Mouse (Mus musculus): ENCODE measurements around the gene Tmem116.

The Tmem116 gene
- long read RNA-seq, experiment 1 = 0 reads
- long read RNA-seq, experiment 2, partial matches to known transcripts = 0 of 3 reads
- long read RNA-seq, experiment 2, other reads (novel, unspliced or antisense) = 3 of 3 reads

DNA sequence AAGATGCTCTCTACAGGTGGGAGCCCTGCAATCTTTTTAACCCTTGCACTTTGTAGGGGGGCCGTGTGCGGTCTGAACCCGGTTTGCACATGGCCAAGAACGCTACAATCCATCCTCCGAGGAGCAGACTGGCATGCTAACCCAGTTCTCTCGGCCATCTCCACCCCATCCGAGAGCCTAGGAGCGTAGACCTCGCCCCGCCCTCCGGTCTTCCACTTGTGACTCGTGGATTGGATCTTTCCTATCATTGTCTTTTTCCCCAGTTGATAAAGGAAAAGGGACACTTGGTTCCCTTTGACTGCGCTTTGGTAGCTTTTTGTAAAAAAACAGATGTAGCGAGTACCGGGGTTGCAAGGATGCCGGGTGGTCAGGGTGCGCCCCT, at the start of gene Tmem116:
Gene Tmem116, plus strand, starts transcription at position 250 of the 382 bp plus-strand sequence.
- intact Hi-C loops (cut with DNase I) = loop anchor here (2.0 kb wide), 1 partner anchor 25 kb away; no protein-coding TSS in a partner anchor

DNA sequence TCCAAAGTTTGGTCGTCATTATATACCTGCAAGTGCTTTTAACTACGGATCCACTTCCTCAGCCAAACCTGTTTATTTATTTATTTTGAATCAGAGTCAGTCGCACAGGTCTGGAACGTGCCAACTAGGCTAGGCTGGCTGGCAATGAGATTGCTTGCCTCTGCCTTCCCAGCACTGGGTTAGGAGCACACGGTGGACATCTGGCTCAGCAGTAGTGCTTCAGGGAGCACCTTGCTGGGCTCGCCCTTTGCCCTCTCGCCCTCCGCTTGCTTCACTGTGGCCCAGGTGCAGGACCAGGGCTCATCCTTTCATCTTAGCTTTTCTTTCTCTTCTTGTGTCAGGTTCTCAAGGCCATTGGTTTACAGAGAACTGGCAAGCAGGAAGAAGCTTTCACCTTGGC, 43.8 kb upstream of the Tmem116 start:
- intact Hi-C loops (cut with DNase I) = no loop called here

DNA sequence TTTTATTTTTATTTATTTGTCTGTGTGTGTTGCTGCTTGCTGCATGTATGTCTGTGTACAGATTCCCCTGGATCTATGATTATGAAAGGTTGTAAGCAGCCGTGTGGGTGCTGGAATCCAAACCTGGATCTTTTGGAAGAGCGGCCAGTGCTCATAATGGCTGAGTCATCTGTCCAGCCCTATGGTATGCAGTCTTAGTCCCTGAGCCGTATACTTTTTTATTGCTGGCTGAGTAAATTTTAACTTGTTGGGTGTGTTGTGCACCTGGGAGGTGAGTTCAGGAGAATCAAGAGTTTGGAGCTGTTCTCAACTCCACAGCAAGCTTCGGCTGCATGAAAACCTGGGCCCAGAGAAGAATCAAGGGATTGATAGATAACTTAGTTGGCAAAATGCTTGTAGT, 40.7 kb upstream of the Tmem116 start:
- intact Hi-C loops (cut with DNase I) = no loop called here

DNA sequence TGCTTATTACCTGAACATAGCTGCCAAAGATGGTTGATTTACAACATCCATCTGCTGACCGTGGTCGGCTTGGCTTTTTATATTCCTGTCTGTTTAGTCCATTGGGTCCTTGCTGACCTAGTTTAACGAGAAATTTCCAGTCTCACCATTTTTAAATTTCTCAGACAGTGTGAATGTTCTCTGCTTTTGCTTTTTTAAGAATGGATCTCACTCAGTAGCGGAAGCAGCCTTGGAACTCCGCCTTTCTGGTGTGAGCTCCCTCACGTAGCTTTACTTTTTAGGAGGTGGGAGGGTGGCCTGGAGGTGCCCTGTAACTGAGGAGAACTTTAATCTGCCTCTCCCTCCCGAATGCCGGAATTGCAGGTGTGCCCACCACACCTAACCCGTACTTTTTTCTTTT, 31.0 kb upstream of the Tmem116 start:
- intact Hi-C loops (cut with DNase I) = no loop called here

DNA sequence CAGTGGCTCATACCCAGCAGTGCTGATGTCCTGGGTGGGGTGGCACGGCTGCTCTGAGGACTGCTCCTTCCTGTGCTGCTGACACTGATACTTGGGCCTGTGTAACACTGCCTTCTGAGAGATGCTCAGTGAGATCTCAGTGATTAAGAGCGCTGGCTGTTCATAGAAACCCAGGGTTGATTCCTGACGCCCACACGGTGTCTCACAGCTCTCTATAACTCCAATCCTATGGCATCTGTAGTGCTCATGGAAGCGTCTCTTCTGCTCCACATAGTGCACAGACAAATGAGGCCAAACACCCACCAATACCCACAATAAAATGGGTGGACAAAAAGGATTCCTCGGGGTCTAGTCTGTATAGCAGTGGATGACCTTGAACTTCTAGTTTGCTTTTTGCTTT, 28.9 kb upstream of the Tmem116 start:
- intact Hi-C loops (cut with DNase I) = no loop called here

DNA sequence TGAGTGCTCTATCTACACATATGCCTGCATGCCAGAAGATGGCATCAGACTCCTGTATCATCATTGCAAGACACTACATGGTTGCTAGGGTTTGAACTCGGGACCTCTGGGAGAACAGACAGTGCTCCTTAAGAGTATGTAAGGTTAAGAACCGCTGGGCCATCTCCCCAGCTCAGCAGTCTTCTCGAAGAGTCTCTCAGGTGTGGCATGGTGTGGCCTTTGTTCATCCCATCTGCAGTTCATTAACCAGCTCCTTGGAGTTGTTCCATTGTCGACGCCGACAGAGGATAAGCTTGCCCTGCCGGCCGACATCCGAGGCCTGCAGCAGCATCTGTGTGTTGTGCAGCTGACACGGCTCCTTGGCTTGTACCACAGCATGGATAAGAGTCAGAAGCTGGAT, 28.4 kb upstream of the Tmem116 start:
- intact Hi-C loops (cut with DNase I) = no loop called here

DNA sequence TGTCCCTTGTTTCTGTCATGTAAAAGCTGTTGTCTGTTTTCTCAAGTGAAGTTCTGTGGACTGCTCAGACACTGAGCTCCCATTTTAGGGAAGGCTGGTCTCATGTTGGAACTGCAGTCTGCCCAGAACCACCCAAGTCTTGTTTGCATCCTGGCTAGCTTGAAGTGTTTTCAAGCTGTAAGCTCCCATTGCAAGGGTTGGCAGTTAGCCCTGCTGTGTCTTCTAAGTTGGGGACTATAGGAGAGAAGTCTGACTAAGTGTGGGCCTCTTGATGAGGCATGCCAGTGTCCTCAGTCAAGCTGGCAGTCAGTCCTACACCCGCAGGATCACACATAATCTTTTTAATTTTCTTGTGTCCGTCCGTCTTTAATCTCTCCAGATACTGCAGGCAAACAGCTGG, 22.7 kb upstream of the Tmem116 start:
- intact Hi-C loops (cut with DNase I) = no loop called here

DNA sequence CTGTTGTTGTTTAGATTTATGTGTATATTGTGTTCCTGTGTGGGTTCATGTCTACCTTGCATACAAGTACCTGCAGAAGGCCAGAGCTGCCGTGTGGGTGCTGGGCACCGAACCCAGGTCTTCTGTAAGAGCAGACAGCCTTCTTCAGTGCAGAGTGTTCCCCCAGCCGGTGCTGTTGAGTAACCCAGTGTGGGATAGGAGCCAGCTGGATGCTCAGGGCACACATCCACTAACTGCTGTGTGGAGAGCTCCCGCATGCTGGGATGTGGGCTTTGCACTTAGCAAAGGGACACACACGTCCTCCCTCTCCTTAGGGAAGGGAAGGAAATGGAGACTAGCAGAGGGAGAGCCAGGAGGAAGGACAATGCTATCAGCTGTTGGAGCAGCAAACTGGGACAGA, 13.6 kb upstream of the Tmem116 start:
- intact Hi-C loops (cut with DNase I) = no loop called here

DNA sequence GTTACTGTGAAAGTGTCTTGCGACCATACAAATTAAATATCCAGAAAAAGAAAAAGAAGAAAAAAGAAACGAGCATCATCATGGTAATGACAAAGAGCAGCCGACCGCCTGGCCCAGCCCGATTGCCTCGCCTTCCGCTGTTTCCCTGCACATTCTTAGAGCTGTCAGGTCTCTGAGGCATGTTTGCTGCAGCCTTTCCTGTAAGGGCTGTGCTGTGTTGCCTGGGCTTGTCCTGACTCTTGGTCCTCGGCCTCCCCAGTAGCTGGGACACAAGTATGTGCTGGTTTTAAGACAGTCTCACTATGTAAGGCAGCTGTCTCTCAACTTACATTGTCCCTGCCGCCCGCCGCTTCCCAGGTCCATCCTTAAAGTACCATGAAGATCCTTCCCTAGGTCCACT, 12.9 kb upstream of the Tmem116 start:
- intact Hi-C loops (cut with DNase I) = no loop called here

DNA sequence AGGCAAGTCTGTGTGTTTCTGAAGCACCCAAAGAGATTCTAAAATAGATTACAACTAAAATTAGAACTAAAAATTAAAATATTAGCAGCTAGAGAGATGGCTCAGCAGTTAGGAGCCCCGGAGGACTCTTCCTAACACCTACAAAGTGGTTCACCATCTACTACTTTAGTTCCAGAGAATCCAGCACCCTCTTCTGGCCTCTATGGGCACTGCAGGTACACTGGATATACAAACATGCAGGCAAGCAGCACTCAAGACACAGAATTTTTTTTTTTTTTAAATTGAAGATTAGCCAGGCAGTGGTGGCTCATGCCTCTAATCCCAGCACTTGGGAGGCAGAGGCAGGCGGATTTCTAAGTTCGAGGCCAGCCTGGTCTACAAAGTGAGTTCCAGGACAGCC, 8.1 kb upstream of the Tmem116 start:
- intact Hi-C loops (cut with DNase I) = loop anchor here (5.0 kb wide), 1 partner anchor 34 kb away; no protein-coding TSS in a partner anchor

DNA sequence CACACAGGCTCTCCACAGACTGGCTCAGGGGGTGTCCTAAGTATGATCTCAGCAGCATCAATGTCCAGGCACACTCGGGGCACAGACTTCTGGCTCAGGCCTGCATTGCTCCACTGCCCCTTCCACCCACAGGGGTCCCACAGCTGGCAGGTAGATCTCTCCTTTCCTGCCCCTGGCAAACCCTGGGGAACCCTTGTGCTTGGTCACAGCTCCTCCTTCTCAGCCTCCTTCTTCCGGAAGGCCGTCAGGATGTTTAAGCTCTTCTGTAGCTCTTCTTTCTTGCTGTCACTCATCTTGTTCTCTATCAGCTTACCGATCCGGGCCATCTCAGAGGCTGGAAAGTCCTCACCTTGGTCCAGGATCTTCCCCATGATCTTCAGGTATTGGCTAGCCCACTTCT, 6.8 kb upstream of the Tmem116 start:
- intact Hi-C loops (cut with DNase I) = loop anchor here (5.0 kb wide), 1 partner anchor 32 kb away; no protein-coding TSS in a partner anchor

DNA sequence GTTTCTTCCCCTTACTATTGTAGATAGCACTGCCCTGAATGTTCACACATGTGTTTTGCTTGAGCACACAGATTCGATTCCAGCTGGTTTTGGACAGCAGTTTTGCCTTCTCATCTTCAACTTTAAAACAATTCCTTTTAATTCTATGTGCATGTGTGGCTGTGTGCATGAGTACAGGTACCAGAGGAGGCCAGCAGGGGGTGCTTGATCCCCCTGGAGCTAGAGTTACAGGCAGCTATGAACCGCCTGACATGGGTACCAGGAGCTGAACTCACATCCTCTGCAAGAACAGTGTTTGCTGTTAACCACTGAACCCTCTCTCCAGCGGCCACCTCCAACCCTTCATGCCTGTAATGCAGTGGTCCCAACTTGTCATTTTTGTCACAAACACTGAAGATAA, 3.2 kb upstream of the Tmem116 start:
- intact Hi-C loops (cut with DNase I) = no loop called here

DNA sequence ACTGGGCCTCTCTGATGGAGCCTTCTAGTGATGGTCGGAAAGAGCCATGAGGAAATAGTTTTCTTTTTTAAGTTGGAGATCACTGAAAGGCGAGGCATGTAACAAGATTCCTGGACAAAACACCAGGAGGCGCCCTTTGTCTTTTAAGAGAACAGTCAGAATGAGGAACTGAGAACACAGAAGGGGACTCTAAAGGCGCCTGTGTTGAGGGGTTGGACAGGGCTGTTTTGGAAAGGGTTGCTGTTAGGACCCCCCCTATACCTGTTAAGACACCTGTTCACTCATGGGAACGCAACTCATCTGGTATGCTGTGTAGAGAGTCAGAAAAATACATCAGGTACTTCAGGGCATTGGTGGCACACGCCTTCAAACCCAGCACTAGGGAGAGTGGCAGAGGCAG, 1.7 kb upstream of the Tmem116 start:
- intact Hi-C loops (cut with DNase I) = loop anchor here (2.0 kb wide), 1 partner anchor 27 kb away; no protein-coding TSS in a partner anchor

DNA sequence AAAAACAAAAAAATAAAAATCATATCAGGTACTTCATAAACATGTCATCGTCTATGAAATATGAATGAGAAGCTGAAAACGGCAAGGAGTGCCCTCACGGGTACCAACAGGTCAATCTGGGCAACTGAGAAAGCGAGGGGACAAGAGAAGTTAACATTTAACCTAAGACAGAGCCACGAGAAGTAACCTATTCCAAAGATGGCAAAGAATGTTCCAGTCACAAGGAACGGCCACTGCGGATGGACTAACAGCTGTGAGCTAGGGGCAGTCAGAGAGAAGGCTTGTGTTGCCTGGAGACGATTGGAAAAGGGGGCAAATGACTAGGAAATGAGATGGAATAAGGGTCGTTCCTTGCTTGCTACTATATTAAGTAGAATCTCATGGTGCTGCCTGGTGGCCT, 1.2 kb upstream of the Tmem116 start:
- intact Hi-C loops (cut with DNase I) = loop anchor here (2.0 kb wide), 1 partner anchor 26 kb away; no protein-coding TSS in a partner anchor

DNA sequence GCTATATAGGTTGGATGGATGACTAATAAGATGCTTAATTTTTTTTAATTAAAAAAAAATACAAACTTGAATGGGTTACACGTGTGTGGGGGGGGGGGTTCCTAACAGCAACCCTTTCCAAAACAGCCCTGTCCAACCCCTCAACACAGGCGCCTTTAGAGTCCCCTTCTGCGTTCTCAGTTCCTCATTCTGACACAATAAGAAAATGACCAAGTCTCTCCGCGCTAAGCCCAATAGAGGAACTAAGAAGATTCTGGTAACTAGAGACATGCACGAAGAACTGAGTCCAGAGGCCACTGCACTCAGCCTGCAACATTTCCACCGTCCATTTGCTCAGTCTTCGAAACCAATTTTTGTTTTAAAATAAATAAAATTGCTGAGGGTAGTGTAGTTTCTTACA, 490 bp upstream of the Tmem116 start:
- intact Hi-C loops (cut with DNase I) = loop anchor here (2.0 kb wide), 1 partner anchor 26 kb away; no protein-coding TSS in a partner anchor

DNA sequence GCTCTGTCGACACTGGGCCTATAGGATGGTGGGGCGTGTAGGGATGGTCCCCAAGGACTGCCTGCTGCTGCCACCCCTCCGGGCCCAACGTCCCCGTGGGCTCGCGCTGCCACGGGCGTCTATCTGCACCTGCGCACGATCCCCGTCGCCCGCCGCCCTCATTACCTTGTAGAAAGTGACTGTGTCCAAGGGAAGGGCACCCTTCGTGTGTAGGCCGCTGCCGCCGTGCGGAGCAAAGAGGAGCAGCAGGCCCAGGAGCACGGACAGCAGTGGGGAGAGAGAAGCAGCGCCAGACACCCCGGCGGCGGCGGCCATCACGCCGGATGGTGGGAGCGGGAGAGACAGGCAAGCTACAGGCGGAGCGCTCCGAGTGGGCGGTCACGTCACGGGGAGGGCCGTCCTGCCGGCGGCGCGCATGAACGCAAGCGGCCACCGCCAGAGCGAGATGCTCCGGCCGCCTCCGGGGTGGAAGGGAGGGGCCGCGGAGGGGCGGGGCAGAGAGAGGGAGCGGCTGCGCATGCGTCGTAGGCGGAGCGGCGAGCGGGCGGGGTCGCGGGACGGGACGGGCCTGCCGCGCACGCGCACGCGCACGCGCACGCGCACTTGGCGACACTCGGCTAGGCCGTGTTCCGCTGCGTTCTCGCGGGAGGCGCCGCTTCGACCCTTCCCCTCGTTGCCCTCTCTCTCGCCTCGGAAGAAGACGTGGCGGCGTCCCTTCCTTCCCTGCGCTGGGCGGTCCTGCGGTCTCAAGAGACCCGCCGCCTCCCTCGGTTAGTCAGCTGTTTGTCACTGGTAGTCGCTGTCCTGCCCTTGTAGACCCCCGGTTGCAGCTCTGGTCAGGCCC, 555 bp downstream of the Tmem116 start, which contains the start of gene Erp29:
Gene Erp29, minus strand, starts transcription at position 481 of the 844 bp plus-strand sequence.
- intact Hi-C loops (cut with DNase I) = no loop called here

DNA sequence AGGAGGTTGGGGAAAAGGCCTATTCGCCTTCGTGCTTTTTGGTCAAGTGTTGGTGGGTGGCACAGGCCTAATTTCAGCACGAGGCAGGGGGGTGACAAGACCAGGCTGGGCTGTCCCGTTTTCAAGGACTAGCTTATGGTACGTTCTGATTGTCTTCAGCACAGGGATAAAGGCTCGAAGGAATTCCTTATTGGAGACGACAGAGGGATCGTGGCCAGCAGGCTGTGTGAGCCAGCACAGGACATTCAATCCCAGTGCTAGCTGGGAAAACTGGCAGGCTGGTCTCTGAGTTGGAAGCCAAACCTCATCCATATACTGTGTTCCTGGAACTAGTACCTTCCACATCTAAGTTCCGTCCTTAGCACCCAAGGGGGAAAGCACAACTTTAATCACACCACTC, 1.2 kb downstream of the Tmem116 start:
- intact Hi-C loops (cut with DNase I) = no loop called here

DNA sequence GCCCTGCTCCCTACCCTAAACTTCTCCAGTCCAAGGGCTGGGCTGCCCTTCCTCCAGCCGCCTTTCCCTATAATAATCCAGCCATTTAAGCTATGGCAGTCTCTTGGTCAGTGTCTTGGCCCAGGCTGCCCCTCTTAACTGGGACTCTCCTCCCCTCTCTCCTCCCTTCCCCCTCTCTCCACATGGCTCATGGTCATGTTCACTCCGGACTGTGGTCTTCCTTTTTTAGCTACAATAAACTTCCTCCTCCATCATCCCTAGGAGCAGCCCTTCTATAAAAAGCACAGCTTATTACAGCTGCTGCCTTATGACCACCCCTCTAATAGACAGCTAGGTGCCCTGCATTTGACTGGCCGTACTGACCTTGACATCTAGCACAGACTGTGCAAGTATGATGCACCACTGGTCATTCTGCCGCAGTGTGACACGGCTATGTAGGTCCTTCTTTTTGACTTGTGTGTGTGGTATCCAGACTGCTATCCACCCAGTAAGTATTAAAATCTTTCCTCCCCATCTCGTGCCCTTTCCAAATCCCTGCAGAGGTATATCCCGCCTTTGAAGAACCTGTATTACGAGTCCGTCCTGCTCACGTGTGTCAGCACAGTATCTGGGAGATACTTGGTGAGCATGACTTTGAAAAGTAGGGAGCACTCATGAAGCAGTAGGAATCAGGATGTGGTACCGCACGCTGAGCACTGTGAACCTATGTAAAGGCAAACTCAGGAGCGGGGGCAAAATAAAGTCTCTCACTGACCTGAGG, 2.2 kb downstream of the Tmem116 start:
- intact Hi-C loops (cut with DNase I) = no loop called here

DNA sequence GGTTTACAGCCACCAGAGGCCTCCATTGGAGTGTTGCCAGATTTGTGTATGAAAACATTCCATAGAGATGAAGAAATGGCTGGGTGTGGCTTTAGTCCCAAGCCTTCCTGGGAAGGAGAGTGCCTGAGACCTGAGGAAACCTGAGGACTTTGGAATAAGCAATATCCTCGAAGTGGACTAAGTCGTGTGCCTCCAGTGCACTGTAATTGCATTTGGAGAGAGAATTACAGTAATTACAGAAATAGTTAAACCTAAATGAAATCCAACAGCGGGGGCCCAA, 2.8 kb downstream of the Tmem116 start:
- intact Hi-C loops (cut with DNase I) = no loop called here

DNA sequence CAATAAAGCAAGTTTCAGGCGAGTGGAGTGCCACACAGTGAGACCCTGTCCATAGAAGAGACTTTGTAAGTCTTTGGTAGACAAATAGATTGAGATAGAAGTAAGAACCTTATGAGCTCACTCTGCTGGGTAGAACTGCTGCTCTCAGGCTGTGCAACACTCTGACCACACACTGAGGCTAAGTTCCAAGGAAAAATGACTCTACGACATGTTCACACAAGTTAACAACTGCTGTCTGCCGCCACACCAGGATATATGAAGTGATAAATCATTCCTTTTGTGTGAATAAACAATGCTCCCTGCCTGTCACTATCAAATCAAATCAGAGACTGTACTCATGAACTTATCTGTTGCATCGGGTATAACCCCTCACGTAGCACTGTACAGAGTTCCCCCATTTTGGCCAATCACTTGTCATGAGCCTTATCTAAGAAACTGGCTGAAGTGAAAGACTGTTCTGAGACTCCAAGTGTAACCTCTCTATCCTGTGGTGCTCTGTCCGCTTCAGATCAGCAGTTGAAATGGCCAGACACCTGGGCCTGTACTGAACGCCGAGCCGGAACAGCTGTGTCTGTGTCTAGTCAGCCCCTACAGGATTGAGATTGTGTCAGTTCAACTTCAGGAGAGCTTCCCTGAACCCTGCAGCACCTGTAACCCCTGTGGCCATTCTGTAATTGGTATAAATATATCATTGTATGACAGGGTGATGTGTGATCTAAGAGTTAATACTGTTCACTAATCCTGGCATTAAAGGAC, 4.0 kb downstream of the Tmem116 start:
- intact Hi-C loops (cut with DNase I) = no loop called here

DNA sequence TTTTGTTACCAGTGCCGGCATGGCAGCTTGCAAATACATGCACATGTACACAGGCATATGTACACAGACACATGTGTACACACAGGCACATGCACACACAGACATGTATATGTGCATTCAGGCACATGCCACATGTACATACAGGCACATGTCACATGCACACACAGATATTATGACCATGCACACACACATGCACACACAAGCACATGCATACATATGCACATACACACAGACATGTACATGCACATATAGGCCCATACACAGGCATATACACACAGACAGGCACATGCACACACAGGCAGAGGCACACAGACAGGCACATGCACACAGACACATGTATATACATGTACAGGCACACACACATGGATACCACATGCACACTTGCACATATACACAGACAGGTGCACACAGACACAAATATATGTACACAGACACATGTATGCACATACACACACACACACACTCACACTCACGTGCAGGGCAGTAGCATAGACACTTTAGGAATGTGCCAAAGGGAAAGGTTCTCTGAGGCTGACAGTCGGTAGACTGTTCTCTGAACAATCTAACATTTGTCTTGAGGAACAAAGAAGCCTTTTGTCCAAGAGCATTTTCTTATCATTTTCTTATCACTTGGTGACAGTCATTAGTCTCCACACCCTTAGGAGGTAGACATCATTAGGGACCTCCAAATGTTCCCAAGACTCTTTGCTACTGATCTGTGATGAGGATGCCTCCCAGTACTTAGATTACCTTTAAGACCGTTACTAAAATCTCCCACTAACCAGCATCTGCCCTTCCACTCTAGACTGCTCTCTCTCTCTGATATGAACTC, 9.9 kb downstream of the Tmem116 start:
- intact Hi-C loops (cut with DNase I) = no loop called here

Data from adrenal gland (tissue).